Mouse (Mus musculus) neural tube, embryonic 12.5 days (tissue): ENCODE results near the gene Ccdc78. TPM values are rescaled to one million over a fixed set of nuclear protein-coding genes. Genes with fewer than 3 reads are reported as not detected.
A peak's percentile ranks its signal among the peaks of the same experiment; 100 is the strongest.
"Not testable (repeated sequence)": the region's sequence is repeated elsewhere in the genome, so short reads cannot be mapped to it uniquely, and the experiment has no call there.

ENCODE experiments used
- ATAC-seq: fragments of 200-750 bp; cut with Nextera tagmentation; 2 replicates; pipeline ENCODE4 v1.8.0; 2017; ENCODE audit warnings: low read depth, mild to moderate bottlenecking, moderate TSS enrichment, moderate library complexity; ENCODE audit not compliant: low FRiP score
- H3K27ac ChIP-seq: fragments of 300-500 bp; sonication (generic); 2 replicates; pipeline ENCODE4 v1.5.1; 2016
- H3K27me3 ChIP-seq: fragments of 300-500 bp; sonication (generic); replicated peaks from 2 replicates; pipeline ENCODE4 v1.6.1; 2016; ENCODE audit warnings: mild to moderate bottlenecking
- H3K36me3 ChIP-seq: fragments of 300-500 bp; sonication (generic); 2 replicates; pipeline ENCODE4 v1.6.1; 2016; ENCODE audit warnings: mild to moderate bottlenecking
- H3K4me1 ChIP-seq: fragments of 300-500 bp; sonication (generic); 2 replicates; pipeline ENCODE4 v1.6.1; 2016
- H3K4me2 ChIP-seq: fragments of 300-500 bp; sonication (generic); replicated peaks from 2 replicates; pipeline ENCODE4 v1.6.1; 2016; ENCODE audit warnings: mild to moderate bottlenecking
- H3K4me3 ChIP-seq: fragments of 300-500 bp; sonication (generic); 2 replicates; pipeline ENCODE4 v1.5.1; 2016
- H3K9ac ChIP-seq: fragments of 300-500 bp; sonication (generic); 2 replicates; pipeline ENCODE4 v1.6.1; 2016; ENCODE audit warnings: mild to moderate bottlenecking
- H3K9me3 ChIP-seq: fragments of 300-500 bp; sonication (generic); 2 replicates; pipeline ENCODE4 v1.6.1; 2016; ENCODE audit warnings: mild to moderate bottlenecking
- WGBS: fragments of 180-500 bp; shearing (Covaris S2); methylation state at CpG from one replicate; pipeline ENCODE4 v1.1.7; 2016; 5-methylcytosine and 5-hydroxymethylcytosine counted together
- polyA plus RNA-seq: library from polyadenylated mRNA; unstranded; fragments of >200 nt; fragmentation: Nextera tagmentation; extraction: Ambion mirVana; gene quantifications from 2 replicates; pipeline ENCODE4 v1.2.1, GENCODE M21; 2016

The Ccdc78 gene
- 0.33 and 0.57 TPM in 2 replicates for polyA plus RNA-seq

DNA sequence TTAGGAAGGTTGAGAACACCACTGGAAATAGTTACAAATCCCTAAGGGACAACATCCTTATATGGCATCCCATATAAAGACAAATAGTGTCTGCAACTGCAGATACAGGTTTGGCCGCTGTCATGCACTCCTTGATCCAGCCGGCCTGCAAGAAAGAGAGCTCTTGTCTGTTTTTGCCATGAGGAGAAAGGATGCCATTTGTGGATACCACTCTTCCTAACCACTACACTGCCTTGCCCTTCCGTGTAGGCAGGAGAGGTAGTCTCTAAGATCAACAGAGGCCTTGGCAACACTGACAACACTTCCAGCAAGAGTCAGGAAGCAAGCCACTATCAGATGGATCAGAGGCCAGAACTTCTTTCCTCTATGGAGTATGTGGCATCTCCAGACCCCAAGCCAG is at the start of gene Ccdc78:
TSS of gene Ccdc78 (plus strand) at position 301 of the 400 bp plus-strand sequence.
- WGBS, result 88% methylated on average over 3 of the region's 3 CpGs

DNA sequence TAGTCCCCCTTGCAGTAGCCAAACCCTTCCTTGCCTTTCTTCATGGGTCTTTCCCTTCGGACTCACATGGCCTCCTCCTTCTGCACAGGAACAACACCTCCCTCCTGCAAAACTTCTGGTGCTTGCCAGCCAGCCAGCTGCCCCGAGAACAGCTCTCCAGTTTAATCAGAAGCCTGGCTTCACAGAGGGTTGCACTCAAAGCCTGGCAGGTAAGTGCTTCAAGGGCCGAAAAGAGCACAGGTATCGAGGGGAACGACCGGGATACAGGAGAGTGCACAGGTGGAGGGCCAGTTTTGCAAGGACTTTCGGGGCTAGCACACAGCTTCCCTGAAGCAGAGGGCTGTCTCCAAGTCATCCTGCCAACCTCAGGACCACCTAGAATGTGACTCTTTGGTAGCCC is 47.5 kb upstream of the Ccdc78 start:
- Histone ChIP-seq H3K36me3 (no peaks in the 10 kb centered on the region), H3K9ac (no peak overlapping the region), H3K27ac (no peak overlapping the region), H3K9me3 (no peaks in the 10 kb centered on the region), H3K4me3 (no peak overlapping the region), H3K27me3 (0 out of 2 replicates have a peak, but pooled peaks cover 3% of the 10 kb centered on the region), H3K4me2 (no peak overlapping the region), H3K4me1 (no peaks in the 10 kb centered on the region)
- ATAC-seq, result no peak
- WGBS, result 79% methylated on average over 7 of the region's 7 CpGs

More for the DNA sequence above, at the start of gene Ccdc78:
- Histone ChIP-seq H3K4me2 (peak within 1 kb of the TSS; percentile 78), H3K9ac (peak within 1 kb of the TSS; percentile 54), H3K27ac (peak within 1 kb of the TSS; percentile 74; the same call in 1 of the 2 replicates), H3K4me1 (peaks cover 30% of the 10 kb centered on the region), H3K27me3 (no peaks in the 10 kb centered on the region), H3K9me3 (no peaks in the 10 kb centered on the region), H3K4me3 (peak within 1 kb of the TSS; percentile 58), H3K36me3 (peaks cover 51% of the 10 kb centered on the region)
- ATAC-seq, result no peak

DNA sequence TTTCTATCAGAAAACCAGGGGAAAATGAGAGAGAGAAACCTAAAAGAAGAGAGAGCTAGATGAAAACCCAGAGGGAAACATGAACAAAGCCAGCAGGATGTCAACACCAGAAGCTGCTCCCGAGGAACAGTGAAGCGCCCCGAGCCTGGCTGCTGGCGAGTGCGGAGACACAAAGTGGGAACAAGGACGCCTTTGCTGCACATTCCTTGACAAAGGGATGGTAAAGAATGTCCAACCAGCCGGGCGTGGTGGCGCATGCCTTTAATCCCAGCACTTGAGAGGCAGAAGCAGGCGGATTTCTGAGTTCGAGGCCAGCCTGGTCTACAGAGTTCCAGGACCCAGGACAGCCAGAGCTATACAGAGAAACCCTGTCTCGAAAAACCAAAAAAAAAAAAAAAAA is 44.9 kb upstream of the Ccdc78 start:
- not testable (repeated sequence) for ATAC-seq, H3K27ac ChIP-seq, H3K4me1 ChIP-seq, H3K9ac ChIP-seq, H3K36me3 ChIP-seq, H3K9me3 ChIP-seq, H3K27me3 ChIP-seq, H3K4me3 ChIP-seq, H3K4me2 ChIP-seq
- 78% methylated on average over 12 of the region's 12 CpGs for WGBS

DNA sequence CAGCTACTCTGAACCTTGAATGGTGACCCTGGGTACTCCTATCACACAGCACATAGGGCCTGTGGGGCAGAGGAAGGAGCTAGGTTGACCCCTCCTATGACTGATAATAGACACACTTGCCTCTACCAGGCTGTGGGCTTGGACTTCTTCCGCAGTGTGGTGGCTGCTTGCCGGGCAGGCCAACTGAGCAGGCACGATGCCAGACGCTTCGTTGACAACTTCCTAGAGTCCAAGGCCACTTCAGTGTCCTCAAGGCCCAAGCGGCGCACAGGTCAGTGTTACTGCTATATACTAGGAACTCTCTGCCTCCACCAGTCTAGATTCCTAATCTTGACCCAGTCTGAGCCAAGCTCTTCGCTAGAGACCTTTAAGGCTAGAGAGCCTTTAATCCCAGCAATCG is 42.5 kb upstream of the Ccdc78 start:
- no peaks in the 10 kb centered on the region for H3K36me3 ChIP-seq
- WGBS, result 90% methylated on average over 9 of the region's 9 CpGs
- H3K4me3 ChIP-seq, result no peak overlapping the region
- H3K27ac ChIP-seq, result no peak overlapping the region
- H3K9me3 ChIP-seq, result no peaks in the 10 kb centered on the region
- H3K9ac ChIP-seq, result no peak overlapping the region
- no peaks in the 10 kb centered on the region for H3K4me1 ChIP-seq
- 0 out of 2 replicates have a peak, but pooled peaks cover 3% of the 10 kb centered on the region for H3K27me3 ChIP-seq
- ATAC-seq, result no peak
- H3K4me2 ChIP-seq, result no peak overlapping the region

DNA sequence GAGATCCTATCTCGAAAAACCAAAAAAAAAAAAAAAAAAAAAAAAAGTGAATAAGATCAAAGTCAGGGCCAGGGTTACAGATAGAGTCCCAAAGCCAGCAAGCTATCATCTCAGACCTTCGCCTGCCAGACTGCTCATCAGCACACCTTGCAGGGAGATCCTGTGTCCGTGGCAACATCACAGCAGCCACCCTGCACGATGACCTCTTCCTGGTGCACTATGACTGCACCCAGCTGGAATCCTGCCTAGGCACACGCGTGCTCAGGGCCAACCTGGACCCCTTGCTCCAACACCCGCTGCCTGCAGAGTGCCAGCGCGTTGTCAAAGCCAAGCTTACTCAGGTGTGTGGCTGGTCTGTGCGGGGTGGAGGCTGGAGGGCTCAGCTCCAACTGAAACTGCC is 42.1 kb upstream of the Ccdc78 start:
- Histone ChIP-seq H3K4me3 (no peak overlapping the region), H3K4me2 (no peak overlapping the region), H3K9ac (no peak overlapping the region), H3K27ac (no peak overlapping the region), H3K4me1 (no peaks in the 10 kb centered on the region), H3K9me3 (no peaks in the 10 kb centered on the region), H3K27me3 (0 out of 2 replicates have a peak, but pooled peaks cover 3% of the 10 kb centered on the region), H3K36me3 (no peaks in the 10 kb centered on the region)
- WGBS, result 81% methylated on average over 10 of the region's 10 CpGs
- ATAC-seq, result no peak

DNA sequence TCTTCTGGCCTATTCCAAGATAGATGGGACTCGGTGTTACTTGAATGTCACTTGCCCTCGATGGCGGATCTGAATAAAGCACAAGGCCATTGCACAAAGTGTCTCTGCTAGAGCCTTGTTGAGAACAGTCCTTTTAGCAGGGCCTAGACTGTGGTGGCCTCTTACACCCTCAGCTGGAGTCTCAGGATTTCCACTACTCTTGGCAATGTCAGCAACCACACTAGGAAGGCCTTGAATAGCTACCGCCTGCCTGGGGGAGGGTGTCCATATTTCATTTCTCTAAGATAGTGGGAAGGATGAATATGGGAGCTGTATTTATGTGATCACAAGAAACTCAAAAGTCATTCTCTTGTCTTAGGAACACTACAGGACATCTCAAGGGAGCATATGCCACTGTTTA is 38.1 kb upstream of the Ccdc78 start:
- no peak overlapping the region for H3K4me3 ChIP-seq
- WGBS, result 93% methylated on average over 4 of the region's 4 CpGs
- H3K27ac ChIP-seq, result no peak overlapping the region
- no peak overlapping the region for H3K9ac ChIP-seq
- no peaks in the 10 kb centered on the region for H3K36me3 ChIP-seq
- no peak overlapping the region for H3K4me2 ChIP-seq
- no peak for ATAC-seq
- H3K4me1 ChIP-seq, result 0 out of 2 replicates have a peak, but pooled peaks cover 5% of the 10 kb centered on the region
- no peaks in the 10 kb centered on the region for H3K27me3 ChIP-seq
- H3K9me3 ChIP-seq, result no peaks in the 10 kb centered on the region

DNA sequence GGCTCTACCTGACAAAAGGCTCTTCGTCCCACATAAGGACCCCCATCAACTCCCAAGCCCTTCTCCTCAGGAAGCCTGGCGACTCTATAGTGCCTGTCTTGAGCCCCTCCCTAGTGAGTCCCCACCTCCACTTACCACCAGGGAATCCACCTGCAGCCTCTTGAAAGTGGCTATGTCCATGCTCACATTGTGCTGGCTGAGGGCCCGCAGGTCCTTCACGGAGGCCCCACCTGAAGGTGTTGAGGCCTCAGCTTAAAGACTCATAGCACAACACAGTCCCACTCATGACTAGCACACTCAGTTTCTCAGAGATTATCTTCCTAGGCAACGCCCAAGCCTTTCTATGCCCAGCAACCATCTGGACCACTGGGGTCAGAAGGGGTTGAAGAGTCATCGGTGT is 37.1 kb upstream of the Ccdc78 start:
- Histone ChIP-seq H3K9me3 (no peaks in the 10 kb centered on the region), H3K36me3 (no peaks in the 10 kb centered on the region), H3K9ac (no peak overlapping the region), H3K27me3 (no peaks in the 10 kb centered on the region), H3K27ac (no peak overlapping the region), H3K4me1 (0 out of 2 replicates have a peak, but pooled peaks cover 5% of the 10 kb centered on the region), H3K4me3 (no peak overlapping the region), H3K4me2 (no peak overlapping the region)
- 85% methylated on average over 6 of the region's 6 CpGs for WGBS
- ATAC-seq, result no peak

DNA sequence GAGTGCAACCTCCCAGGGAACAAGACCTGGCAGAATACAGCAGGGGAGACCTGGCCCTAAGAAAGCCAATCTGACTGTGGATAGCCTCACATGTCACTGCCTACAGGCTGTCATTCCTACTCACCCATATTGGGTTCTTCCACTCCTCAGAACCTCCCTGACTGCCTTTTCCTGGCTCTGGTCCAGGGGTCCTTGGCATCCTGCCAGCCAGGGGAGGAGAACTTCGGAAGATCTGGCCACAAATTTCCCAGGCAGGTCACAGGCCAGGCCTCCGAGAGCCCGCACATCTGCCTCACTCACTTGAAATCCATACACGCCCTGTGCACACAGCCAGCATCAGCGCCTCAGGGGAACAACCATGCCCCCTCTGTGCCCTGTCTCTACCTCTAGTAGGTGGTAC is 34.9 kb upstream of the Ccdc78 start:
- no peaks in the 10 kb centered on the region for H3K36me3 ChIP-seq
- H3K27ac ChIP-seq, result no peak overlapping the region
- no peak overlapping the region for H3K9ac ChIP-seq
- no peak overlapping the region for H3K4me2 ChIP-seq
- ATAC-seq, result no peak
- no peak overlapping the region for H3K4me3 ChIP-seq
- no peaks in the 10 kb centered on the region; the same call in 1 of the 2 replicates for H3K27me3 ChIP-seq
- WGBS, result 57% methylated on average over 5 of the region's 5 CpGs
- H3K9me3 ChIP-seq, result no peaks in the 10 kb centered on the region
- H3K4me1 ChIP-seq, result 0 out of 2 replicates have a peak, but pooled peaks cover 5% of the 10 kb centered on the region

DNA sequence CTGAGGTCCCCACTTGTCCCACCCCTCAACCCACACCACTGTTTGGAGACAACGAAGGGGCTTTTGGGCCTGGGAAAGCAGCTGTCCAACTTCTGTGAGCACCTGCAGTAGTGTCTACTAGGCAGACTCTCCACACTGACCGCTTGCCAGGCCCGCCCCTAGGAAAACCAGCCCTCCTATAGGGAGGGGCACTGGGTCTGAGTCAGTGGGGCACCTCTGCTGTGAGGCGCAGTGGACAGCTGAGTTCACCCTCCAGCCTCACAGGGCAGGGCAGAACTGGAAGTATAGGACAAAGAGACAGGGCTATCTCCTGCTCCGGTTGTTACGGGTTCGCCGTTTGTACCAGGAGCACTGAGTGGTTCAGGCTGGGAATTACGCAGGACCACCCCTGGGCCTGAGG is 32.1 kb upstream of the Ccdc78 start, which contains the start of gene Msln:
TSS of gene Msln (minus strand) at position 138 of the 400 bp plus-strand sequence.
- no peaks in the 10 kb centered on the region; the same call in 1 of the 2 replicates for H3K27me3 ChIP-seq
- ATAC-seq, result no peak
- no peak within 1 kb of the TSS for H3K4me2 ChIP-seq
- no peak within 1 kb of the TSS for H3K4me3 ChIP-seq
- no peaks in the 10 kb centered on the region for H3K9me3 ChIP-seq
- 0 out of 2 replicates have a peak, but pooled peaks cover 5% of the 10 kb centered on the region for H3K4me1 ChIP-seq
- H3K9ac ChIP-seq, result no peak within 1 kb of the TSS
- WGBS, result 86% methylated on average over 9 of the region's 9 CpGs
- H3K27ac ChIP-seq, result no peak within 1 kb of the TSS
- no peaks in the 10 kb centered on the region for H3K36me3 ChIP-seq

DNA sequence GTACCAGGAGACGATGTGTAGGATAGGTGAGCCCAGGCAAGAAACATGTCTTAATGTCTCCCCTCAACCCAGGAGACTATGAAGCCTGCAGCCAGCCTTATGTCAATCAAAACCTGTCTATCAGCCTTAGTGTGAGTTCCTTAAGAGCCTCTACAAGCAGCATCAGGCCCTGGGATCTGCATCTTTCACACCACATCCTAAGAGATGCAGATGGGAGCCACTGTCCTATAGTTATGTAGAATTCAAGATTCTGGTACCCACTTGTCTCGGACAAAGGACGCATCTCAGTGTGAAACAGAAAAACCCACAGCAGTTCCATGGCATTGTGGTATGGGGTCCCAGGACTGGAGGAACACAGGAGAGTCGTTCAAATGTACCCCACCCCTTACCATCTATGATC is 31.3 kb upstream of the Ccdc78 start:
- Histone ChIP-seq H3K4me2 (no peak overlapping the region), H3K27me3 (no peaks in the 10 kb centered on the region; the same call in 1 of the 2 replicates), H3K27ac (no peak overlapping the region), H3K4me1 (0 out of 2 replicates have a peak, but pooled peaks cover 5% of the 10 kb centered on the region), H3K36me3 (no peaks in the 10 kb centered on the region), H3K9me3 (no peaks in the 10 kb centered on the region), H3K4me3 (no peak overlapping the region), H3K9ac (no peak overlapping the region)
- 72% methylated on average over 4 of the region's 4 CpGs for WGBS
- ATAC-seq, result no peak

DNA sequence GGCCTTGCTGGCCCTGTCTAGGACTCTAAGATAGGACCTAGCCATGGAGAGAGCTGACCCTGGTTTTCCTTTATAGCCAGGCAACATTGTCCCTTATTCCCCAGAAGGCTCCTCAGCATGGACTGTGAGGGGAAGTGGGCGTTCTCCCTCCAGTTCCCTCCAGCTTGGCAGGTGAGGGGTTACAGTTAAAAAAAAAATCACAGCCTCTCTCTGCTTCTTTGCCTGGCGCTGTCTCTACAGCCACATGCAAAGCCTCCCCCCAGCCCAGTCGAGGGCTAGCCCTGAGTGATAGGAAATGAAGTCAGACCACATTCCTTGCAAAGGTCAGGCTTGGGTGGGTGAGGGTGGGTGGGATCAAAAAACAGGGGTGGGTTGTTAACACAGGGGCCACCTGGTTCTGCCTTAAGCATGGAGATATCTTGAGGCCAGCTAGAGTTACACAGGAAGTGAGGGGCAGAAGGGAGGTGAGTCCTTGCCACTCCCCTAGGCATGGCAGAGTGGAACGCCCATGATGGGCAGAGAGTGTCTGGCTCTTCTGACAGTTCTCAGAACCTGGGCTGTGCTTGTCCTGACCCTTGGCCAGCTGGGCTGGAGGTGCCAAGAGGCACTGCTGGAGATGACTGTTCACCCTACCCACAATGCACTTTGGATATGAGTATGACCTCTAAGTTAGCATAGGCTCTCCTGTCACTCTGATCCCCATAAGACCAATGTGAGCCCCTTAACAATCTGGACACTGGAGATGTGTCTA is 30.6 kb upstream of the Ccdc78 start:
- Histone ChIP-seq H3K36me3 (no peaks in the 10 kb centered on the region), H3K4me2 (no peak overlapping the region), H3K4me1 (0 out of 2 replicates have a peak, but pooled peaks cover 5% of the 10 kb centered on the region), H3K4me3 (no peak overlapping the region), H3K27ac (no peak overlapping the region), H3K9me3 (no peaks in the 10 kb centered on the region), H3K9ac (no peak overlapping the region), H3K27me3 (no peaks in the 10 kb centered on the region; the same call in 1 of the 2 replicates)
- WGBS, result 66% methylated on average over 4 of the region's 4 CpGs
- ATAC-seq, result no peak

DNA sequence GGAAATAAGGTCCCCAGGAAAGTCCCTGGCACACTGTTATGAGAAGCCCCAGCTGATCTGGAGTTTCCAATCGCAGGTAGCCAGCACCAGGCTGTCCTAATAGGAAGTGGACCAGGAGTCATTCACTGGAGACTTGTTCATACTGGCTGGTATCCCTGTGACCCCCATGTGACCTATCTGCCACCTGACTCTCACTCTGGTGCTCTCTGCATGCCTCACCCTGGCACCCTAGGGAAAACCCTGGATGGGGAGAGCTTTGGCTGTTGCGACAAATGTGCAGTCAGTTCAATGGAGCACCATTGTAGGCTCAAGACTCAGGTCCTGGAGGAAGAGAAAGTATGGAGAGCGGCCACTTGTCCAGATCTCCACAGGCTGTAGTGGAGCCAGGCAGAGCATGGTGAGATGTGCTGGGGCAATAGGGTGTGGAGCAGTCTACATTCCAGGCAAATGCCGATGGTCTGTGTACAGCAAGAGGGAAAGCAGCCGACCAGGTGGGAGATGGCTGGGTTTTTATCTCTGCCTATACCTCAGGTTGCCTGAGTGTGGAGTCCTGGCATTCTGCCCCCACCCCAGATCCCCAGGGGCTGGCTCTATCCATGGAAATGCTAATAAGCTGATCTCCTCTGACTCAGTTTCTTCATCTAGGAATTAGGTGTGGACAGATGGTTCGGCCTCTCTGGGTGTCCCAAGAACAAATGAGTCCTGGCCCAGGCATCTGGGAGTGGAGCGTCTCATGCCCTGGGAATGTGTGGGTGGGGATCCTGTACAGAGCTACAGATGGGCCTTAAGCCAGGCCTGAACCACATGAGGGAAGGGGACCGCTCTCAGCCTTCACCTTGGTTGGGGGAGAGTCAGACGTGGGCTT is 29.8 kb upstream of the Ccdc78 start:
- Histone ChIP-seq H3K36me3 (no peaks in the 10 kb centered on the region), H3K4me2 (no peak overlapping the region), H3K9ac (no peak overlapping the region), H3K27ac (no peak overlapping the region), H3K4me1 (0 out of 2 replicates have a peak, but pooled peaks cover 2% of the 10 kb centered on the region), H3K4me3 (no peak overlapping the region), H3K27me3 (no peaks in the 10 kb centered on the region; the same call in 1 of the 2 replicates), H3K9me3 (no peaks in the 10 kb centered on the region)
- ATAC-seq, result no peak
- WGBS, result 83% methylated on average over 9 of the region's 9 CpGs
